Mouse (Mus musculus) cerebellum, adult 8-10 months (tissue): Measurements from ENCODE around the gene Ciita.
A peak's percentile ranks its signal among the peaks of the same experiment; 100 is the strongest.

ENCODE experiments used
- DNase-seq: peaks from one replicate; pipeline ENCODE4 v3.0.0; 2022

Gene Ciita

GRCm38 (mm10) chr16:10474956-10475355 is 4.9 kb upstream of the Ciita start:
- DNase-seq: no peak

- no peak for DNase-seq
Observed at GRCm38 (mm10) chr16:10475919-10476318, 3.9 kb upstream of the Ciita start.

GRCm38 (mm10) chr16:10482343-10482742 is 2.5 kb downstream of the Ciita start:
- no peak for DNase-seq

- DNase-seq: no peak
Observed at GRCm38 (mm10) chr16:10486993-10487392, 7.1 kb downstream of the Ciita start.

DNA sequence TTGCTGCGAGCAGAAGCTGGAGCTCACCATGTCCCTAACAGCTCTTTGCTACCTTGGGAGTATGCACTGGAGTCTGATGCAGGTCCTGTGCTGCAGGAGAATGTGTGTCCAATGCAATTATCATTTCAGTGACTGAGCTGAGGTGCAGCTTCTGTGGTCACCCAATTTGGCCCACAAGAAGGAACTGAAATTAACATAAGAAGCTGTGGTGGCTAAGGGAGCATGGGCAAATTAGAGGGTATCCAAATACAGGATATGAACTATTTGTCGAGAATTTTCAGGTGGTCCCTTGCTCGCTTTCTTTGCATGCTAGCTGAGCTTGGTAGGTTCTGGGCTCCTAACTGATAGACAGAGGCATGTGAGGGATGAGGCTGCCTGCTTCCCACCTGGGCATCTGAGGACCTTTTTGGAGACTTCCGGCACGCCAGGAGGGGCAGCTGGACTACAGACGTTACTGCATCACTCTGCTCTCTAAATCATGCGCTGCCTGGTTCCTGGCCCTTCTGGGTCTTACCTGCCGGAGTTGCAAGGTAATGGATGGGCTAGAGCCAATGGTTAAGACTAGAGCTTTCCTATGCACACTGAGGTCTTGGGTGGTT is 8.1 kb downstream of the Ciita start:
- no peak for DNase-seq

GRCm38 (mm10) chr16:10488769-10489481 is 9.1 kb downstream of the Ciita start:
- no peak for DNase-seq

- DNase-seq: no peak
Observed at GRCm38 (mm10) chr16:10489483-10489882, 9.6 kb downstream of the Ciita start.

DNA sequence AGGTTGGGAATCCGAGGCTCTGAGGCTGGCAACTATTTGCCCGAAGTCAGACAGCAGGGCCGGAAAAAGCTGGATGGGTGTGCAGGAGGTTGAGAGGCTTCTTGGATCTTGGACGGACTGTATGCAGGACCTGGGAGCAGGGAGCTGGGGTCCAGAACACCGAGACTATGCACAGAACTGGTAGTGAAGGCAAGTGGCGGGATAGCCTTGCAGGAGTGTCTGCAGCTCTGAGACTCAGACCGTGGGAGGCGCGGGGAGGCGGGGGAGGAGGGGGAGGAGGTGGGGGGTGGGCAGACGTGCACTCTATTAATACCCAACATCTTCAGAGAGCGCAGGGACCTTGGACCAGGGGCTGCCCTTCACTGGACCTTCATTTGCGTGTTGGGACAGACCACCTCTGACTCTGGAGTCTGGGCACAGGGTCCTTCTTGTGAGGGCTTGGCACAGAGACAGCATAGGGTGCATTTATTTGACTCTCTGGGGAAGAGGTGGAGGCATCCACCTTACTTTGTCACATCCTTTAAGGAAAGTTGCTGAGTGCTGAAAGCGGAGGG is 10.1 kb downstream of the Ciita start:
- no peak for DNase-seq

DNA sequence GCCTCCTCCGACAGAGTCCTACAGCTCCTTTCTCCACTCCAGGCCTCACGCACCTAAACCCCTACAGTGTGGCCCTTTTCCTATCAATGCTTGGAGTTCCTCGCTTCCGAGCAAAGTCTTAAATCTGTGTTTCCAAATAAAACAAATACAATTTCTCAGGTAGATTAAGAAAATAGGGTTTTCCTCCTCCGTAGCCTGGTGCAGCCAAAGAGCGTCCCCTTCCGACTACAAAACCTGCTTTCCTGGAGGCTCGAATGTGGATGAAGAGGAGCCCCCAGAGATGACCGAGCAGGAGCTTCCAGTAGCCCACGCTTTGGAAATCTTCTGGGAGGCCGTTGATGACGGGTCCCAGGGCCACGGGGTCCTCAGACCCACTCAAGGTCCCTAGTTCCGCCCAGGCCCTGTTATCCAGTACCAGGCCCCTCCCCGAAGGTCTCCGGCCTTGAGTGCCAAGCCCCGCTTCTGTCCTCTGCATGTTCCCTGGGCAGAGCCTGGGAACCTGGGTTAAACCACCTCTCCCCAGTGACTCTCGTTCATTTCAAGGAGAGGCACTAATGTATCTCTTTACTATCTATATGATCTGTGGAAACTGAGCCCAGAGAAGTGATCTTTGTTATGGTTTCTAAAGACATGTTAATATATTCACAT is 10.8 kb downstream of the Ciita start:
- DNase-seq: no peak

DNA sequence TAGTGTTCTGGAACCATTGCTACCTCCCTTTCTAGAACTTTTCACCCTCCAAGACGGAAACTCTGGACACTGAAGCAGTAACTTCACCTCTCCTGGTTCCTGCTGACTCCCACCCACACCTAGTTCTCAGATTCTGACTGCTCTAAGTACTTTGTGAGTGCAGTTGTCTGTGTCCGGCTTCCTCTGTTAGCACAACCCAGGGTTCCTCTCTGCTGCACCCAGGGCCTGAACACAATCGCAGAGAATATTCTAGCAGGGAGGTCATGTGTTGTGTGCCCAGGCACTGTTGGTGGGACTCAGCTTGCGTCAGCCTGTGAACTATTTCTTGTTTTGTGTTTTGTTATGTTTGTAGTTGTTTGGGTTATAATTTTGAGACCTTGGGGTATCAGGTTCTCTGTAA is 11.9 kb downstream of the Ciita start:
- no peak for DNase-seq

DNA sequence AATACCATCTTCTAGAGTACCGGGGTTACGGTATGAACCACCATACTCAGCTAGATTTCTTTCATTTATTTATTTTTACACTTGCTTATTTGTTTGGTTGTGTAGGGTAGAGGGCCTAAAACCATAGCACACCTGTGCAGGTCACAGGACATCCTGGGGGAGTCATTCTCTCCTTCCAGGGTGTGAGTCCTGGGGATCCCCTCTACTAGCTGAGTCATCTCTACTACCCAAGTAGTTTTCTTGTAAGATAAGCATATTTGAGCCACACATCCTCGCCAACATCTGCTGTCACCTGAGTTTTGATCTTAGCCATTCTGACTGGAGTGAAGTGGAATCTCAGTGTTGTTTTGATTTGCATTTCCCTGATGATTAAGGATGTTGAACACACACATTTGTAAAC is 12.7 kb downstream of the Ciita start:
- no peak for DNase-seq

GRCm38 (mm10) chr16:10495824-10496298 is 16.0 kb downstream of the Ciita start:
- no peak for DNase-seq

- DNase-seq: no peak
Observed at GRCm38 (mm10) chr16:10498096-10498602, 18.3 kb downstream of the Ciita start.

GRCm38 (mm10) chr16:10499122-10499521 is 19.3 kb downstream of the Ciita start:
- DNase-seq: no peak

GRCm38 (mm10) chr16:10501865-10502264 is 22.0 kb downstream of the Ciita start:
- DNase-seq: no peak

DNA sequence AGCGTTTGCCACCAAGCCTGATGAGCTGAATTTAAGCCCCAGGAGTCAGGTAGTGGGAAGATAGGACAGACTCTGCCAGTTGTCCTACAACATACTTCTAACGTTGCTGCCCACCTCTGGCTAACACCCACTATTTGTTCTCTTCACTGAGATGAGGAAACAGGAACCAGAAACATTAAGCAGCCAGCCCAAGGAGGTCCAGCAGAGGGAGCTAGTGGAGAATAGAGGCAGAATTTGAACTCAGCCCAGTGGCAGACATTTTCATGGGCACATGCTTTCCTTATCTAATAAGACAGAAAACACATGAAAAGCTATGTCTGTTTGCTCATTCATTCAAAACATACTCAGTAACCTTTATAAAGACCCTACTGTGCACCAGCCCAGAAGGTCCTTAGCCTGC is 23.2 kb downstream of the Ciita start:
- DNase-seq: no peak

DNA sequence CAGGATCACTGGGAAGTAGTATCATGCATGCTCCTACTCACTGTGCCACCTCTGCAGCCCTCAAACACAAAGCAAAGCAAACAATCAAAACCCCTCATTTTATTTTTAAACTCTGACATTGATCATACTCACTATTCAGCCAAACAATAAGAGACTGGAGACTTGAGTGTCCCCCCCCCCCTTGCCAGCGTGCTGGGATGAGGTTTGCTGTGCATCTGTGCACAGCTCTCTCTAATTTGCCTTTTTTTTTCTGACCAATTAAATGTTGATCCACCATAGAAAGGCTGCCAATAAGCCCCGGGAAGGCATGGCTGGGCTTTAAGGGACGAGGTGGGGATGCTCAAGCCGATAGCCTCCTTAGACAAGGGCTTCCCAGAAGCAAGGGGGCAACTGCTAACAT is 27.6 kb downstream of the Ciita start:
- no peak for DNase-seq

- no peak for DNase-seq
Observed at GRCm38 (mm10) chr16:10508691-10509090, 28.8 kb downstream of the Ciita start.

GRCm38 (mm10) chr16:10510477-10511133 is 30.7 kb downstream of the Ciita start:
- peak; percentile 85 for DNase-seq

DNA sequence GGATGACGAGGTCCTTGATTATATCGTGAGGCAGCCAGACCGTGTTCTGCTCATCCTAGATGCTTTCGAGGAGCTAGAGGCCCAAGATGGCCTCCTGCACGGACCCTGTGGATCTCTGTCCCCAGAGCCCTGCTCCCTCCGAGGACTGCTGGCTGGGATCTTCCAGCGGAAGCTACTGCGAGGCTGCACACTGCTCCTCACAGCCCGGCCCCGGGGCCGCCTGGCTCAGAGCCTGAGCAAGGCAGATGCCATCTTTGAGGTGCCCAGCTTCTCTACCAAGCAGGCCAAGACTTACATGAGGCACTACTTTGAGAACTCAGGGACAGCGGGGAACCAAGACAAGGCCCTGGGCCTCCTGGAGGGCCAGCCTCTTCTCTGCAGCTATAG is 31.3 kb downstream of the Ciita start:
- no peak for DNase-seq

DNA sequence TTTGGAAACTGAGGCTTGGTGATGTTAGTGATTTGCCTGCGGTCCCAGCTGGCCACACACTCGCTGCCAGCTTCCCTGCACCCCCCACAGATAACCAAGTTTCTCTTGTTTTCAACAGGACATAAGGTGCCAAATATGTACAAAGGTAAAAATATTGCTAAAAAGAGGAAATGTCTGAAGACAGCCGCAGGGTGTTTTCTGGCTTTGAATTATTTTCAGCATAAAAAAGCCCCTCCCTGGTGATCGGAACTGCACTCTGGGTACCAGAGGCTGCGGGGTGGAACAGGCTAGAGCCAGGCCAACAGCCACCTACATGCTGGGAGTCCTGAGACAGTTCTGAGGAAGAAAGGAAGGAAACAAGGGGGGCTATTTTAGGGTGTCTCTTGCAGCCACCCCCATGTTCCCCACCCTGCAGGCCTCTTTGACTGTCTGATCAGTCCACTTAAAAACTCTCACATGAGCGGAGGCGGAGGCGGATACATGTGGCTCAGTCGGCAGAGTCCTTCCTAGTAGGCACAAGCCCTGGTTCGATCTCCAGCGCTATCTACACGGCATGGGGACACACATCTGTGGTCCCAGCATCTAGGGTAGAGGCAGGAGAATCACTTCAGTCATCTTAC is 36.2 kb downstream of the Ciita start:
- no peak for DNase-seq

DNA sequence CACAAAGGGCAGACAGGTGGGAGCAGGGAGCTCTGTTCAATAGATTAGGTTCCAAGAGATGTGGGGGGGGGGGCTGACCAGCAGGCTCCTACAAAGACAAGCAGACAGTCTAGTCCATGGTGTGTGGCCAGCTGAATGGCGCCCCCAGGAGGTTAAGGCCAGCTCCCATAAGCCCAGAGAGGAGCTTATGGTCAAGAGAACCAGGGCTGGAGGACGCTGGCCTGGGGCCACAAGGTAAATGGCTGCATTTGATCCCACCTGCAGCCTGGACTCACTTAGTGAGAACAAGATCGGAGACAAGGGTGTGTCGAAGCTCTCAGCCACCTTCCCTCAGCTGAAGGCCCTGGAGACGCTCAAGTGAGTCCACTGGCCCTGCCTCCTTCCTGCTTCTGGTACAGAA is 38.2 kb downstream of the Ciita start:
- DNase-seq: no peak
